Mouse (Mus musculus) lung, embryonic 14.5 days (tissue): ENCODE results near the gene Kntc1. TPM values are rescaled to one million over a fixed set of nuclear protein-coding genes. Genes with fewer than 3 reads are reported as not detected.

Source experiments
- ATAC-seq: fragments of 200-750 bp; cut with Nextera tagmentation; 2 replicates; pipeline ENCODE4 v1.8.0; 2017; ENCODE audit warnings: mild to moderate bottlenecking, moderate TSS enrichment, moderate library complexity; ENCODE audit not compliant: insufficient read depth
- DNase-seq: peaks from one replicate; pipeline ENCODE4 v3.0.0-alpha.2; 2015
- H3K27ac ChIP-seq: fragments of 300-500 bp; sonication (generic); 2 replicates; pipeline ENCODE4 v1.5.1; 2014; ENCODE audit warnings: low read depth, mild to moderate bottlenecking, moderate library complexity
- H3K27me3 ChIP-seq: fragments of 300-500 bp; sonication (generic); 2 replicates; pipeline ENCODE4 v1.6.1; 2014; ENCODE audit warnings: low read length, control low read depth; ENCODE audit not compliant: insufficient read depth
- H3K36me3 ChIP-seq: fragments of 300-500 bp; sonication (generic); 2 replicates; pipeline ENCODE4 v1.6.1; 2014; ENCODE audit warnings: control low read depth; ENCODE audit not compliant: insufficient read depth
- H3K4me1 ChIP-seq: fragments of 300-500 bp; sonication (generic); 2 replicates; pipeline ENCODE4 v1.6.1; 2014; ENCODE audit warnings: antibody characterized with exemption, control low read depth; ENCODE audit not compliant: insufficient read depth
- H3K4me2 ChIP-seq: fragments of 300-500 bp; sonication (generic); 2 replicates; pipeline ENCODE4 v1.6.1; 2014; ENCODE audit warnings: mild to moderate bottlenecking
- H3K4me3 ChIP-seq: fragments of 300-500 bp; sonication (generic); 2 replicates; pipeline ENCODE4 v1.5.1; 2014; ENCODE audit warnings: low read depth, low read length
- H3K9ac ChIP-seq: fragments of 300-500 bp; sonication (generic); 2 replicates; pipeline ENCODE4 v1.6.1; 2014
- H3K9me3 ChIP-seq: fragments of 300-500 bp; sonication (generic); 2 replicates; pipeline ENCODE4 v1.6.1; 2016; ENCODE audit warnings: low read depth, low read length, control low read depth
- CTCF ChIP-seq: IDR thresholded peaks from 2 replicates; pipeline ENCODE4 v1.5.1; 2016; ENCODE audit warnings: antibody characterized with exemption, low read depth
- WGBS: fragments of 180-500 bp; shearing (Covaris S2); extraction: QIAGEN DNeasy Blood & Tissue Kit; methylation state at CpG from one replicate; pipeline ENCODE4 v1.1.7; 2014; 5-methylcytosine and 5-hydroxymethylcytosine counted together
- polyA plus RNA-seq: library from polyadenylated mRNA; unstranded; fragments of >200 nt; fragmentation: Nextera tagmentation; extraction: Ambion mirVana; gene quantifications from 2 replicates; pipeline ENCODE4 v1.2.1, GENCODE M21; 2014

Gene Kntc1
- polyA plus RNA-seq, 1 experiment from 2014 or later, result 44.4 TPM

DNA sequence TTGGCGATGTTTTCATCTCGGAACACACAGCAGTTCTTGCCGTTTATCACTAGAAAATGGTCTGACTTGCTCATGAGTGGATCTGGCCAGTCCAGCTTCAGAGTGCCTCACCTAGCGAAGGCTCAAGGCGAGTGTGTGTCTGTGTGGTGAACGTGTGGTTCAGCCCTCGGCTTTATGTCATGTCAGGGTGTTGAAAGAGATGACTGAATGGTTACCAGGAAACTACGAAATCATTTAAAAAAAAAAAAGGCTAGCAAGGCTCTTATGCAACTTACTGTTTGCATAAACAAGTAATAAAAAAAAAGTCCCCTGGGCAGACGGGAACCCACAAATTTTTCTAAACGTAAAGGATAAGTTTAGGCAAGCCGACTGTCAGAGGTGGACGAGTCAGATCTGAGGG, 115.8 kb downstream of the Kntc1 start, which contains the start of gene Hcar2:
TSS of gene Hcar2 (minus strand) at position 135 of the 400 bp plus-strand sequence.
- Histone ChIP-seq H3K4me2 (no peak within 1 kb of the TSS), H3K9ac (no peak within 1 kb of the TSS), H3K4me1 (no peaks in the 10 kb centered on the region), H3K27me3 (no peaks in the 10 kb centered on the region), H3K4me3 (no peak within 1 kb of the TSS), H3K9me3 (no peaks in the 10 kb centered on the region), H3K27ac (no peak within 1 kb of the TSS), H3K36me3 (no peaks in the 10 kb centered on the region)
- DNase-seq (no peak), ATAC-seq (no peak)
- 62% methylated on average over 12 of the region's 12 CpGs for WGBS
- TF ChIP-seq CTCF, result no peak

DNA sequence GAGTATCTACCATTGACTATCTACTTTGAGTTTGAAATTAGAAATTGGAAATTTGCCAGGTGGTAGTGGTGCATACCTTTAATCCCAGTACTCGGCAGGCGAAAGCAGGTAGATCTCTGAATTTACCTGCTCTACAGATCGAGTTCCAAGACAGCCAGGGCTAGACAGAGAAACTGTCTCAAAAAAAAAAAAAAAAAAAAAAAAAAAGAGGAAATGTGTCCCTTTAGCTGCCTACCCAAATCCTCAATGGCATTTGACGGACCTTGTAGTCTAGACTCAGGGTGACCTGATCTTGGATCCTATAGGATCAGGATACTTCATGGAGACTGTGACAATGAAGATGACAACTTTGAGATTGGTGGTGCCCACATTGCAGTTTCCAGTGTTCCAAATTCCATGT, 116.9 kb downstream of the Kntc1 start:
- H3K9ac ChIP-seq, result no peak overlapping the region
- no peaks in the 10 kb centered on the region for H3K27me3 ChIP-seq
- no peaks in the 10 kb centered on the region for H3K4me1 ChIP-seq
- H3K4me2 ChIP-seq, result no peak overlapping the region
- no peak for TF ChIP-seq CTCF
- no peak overlapping the region for H3K27ac ChIP-seq
- no peaks in the 10 kb centered on the region for H3K9me3 ChIP-seq
- WGBS, result 78% methylated on average over 4 of the region's 4 CpGs
- no peak for DNase-seq
- no peak for ATAC-seq
- H3K4me3 ChIP-seq, result no peak overlapping the region
- H3K36me3 ChIP-seq, result no peaks in the 10 kb centered on the region

DNA sequence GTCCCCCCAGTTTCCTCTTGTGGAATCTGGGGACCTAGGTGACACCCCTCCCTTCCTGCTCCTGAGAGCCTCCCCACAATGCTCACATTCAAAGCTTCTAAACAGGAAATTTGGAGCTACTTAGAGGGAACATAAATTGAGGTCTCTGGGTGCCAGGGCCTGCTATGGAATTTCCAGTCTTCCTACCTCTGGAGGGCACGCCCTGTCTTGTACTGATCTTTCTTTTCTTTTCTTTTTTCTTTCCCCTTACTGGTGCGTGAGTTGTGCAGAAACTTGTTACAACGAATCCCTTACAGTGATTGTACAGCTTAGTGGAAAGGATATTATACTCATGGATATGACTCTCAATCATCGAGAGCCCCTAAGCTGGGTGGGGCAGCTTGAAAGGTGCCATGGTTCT, 120.1 kb downstream of the Kntc1 start:
- Histone ChIP-seq H3K36me3 (no peaks in the 10 kb centered on the region), H3K4me1 (no peaks in the 10 kb centered on the region), H3K27me3 (no peaks in the 10 kb centered on the region), H3K4me2 (no peak overlapping the region), H3K4me3 (no peak overlapping the region), H3K27ac (no peak overlapping the region), H3K9me3 (no peaks in the 10 kb centered on the region), H3K9ac (no peak overlapping the region)
- WGBS, result 79% methylated on average over 4 of the region's 4 CpGs
- ATAC-seq (no peak), DNase-seq (no peak)
- no peak for TF ChIP-seq CTCF

Other genes with a start within 250 kb of the Kntc1 start
- gene B3gnt4, start 239.3 kb upstream of the Kntc1 start, polyA plus RNA-seq, result 0.16 and 0.39 TPM in 2 replicates
- gene Diablo, start 225.5 kb upstream of the Kntc1 start, polyA plus RNA-seq, result 108 and 110 TPM in 2 replicates
- 0.53 and 0.62 TPM in 2 replicates for gene Gm49027, start 224.2 kb upstream of the Kntc1 start, polyA plus RNA-seq
- 27.8 and 28.2 TPM in 2 replicates for gene Vps33a, start 176.7 kb upstream of the Kntc1 start, polyA plus RNA-seq
- 33.8 and 33.9 TPM in 2 replicates for gene Clip1, start 65.1 kb upstream of the Kntc1 start, polyA plus RNA-seq
- gene Zcchc8, start 28.6 kb upstream of the Kntc1 start, polyA plus RNA-seq, result 92.0 and 95.1 TPM in 2 replicates
- 103 and 118 TPM in 2 replicates for gene Rsrc2, start 302 bp upstream of the Kntc1 start, polyA plus RNA-seq
- gene Hcar2, start 115.8 kb downstream of the Kntc1 start, polyA plus RNA-seq, result not detected in 2 replicates
- gene Hcar1, start 130.3 kb downstream of the Kntc1 start, polyA plus RNA-seq, result 0.66 and 0.81 TPM in 2 replicates
- gene Denr, start 157.5 kb downstream of the Kntc1 start, polyA plus RNA-seq, result 130 and 137 TPM in 2 replicates
- 0.95 and 1.4 TPM in 2 replicates for gene Gm43518, start 177.7 kb downstream of the Kntc1 start, polyA plus RNA-seq
- gene Ccdc62, start 181.0 kb downstream of the Kntc1 start, polyA plus RNA-seq, result 8.3 and 9.3 TPM in 2 replicates
- 9.1 and 9.3 TPM in 2 replicates for gene Hip1r, start 223.9 kb downstream of the Kntc1 start, polyA plus RNA-seq